Mouse (Mus musculus) MEL (cell line): ENCODE results near the gene Mrnip. TPM values are rescaled to one million over a fixed set of nuclear protein-coding genes. Genes with fewer than 3 reads are reported as not detected.

Experiments
- DNase-seq: peaks from one replicate; pipeline ENCODE4 v3.0.0; 2011; ENCODE audit warnings: low read depth, low spot score
- H3K27ac ChIP-seq: 2 replicates; pipeline ENCODE4 v1.5.1; 2012; ENCODE audit warnings: low read depth, mild to moderate bottlenecking, control low read depth, low read length, moderate library complexity; ENCODE audit not compliant: control insufficient read depth
- H3K27me3 ChIP-seq, 2 experiments: fragments of 150-350 bp in 1 of 2; sonication (generic) in 1 of 2; 2 replicates each; pipeline ENCODE4 v1.6.1; 2012; ENCODE audit warnings: low read length in 2 of 2, mild to moderate bottlenecking in 2 of 2, improper control_type of control experiment in 1 of 2, moderate library complexity in 1 of 2; ENCODE audit not compliant: insufficient read depth in 2 of 2, control insufficient read depth in 1 of 2
- H3K36me3 ChIP-seq, 2 experiments: 2 replicates each; pipeline ENCODE4 v1.6.1; 2012 to 2014; ENCODE audit warnings: low read length in 2 of 2, improper control_type of control experiment in 1 of 2, inconsistent platforms in 1 of 2, mild to moderate bottlenecking in 1 of 2; ENCODE audit not compliant: insufficient read depth in 2 of 2, control insufficient read depth in 1 of 2
- H3K4me1 ChIP-seq, 2 experiments: fragments of 150-350 bp in 1 of 2; sonication (generic) in 1 of 2; 2 replicates each; pipeline ENCODE4 v1.6.1; 2012; ENCODE audit warnings: low read length in 2 of 2, improper control_type of control experiment in 1 of 2, mild to moderate bottlenecking in 1 of 2; ENCODE audit not compliant: insufficient read depth in 2 of 2, control insufficient read depth in 1 of 2
- H3K4me3 ChIP-seq, 2 experiments: fragments of 150-350 bp in 1 of 2; sonication (generic) in 1 of 2; 2 replicates each; pipeline ENCODE4 v1.5.1; 2012; ENCODE audit warnings: low read depth in 2 of 2, low read length in 2 of 2, mild to moderate bottlenecking in 2 of 2, moderate library complexity in 2 of 2, control low read depth in 1 of 2, improper control_type of control experiment in 1 of 2; ENCODE audit not compliant: control insufficient read depth in 1 of 2, insufficient read depth in 1 of 2
- H3K79me2 ChIP-seq: 2 replicates; pipeline ENCODE4 v1.6.1; 2012; ENCODE audit warnings: mild to moderate bottlenecking, low read length, moderate library complexity; ENCODE audit not compliant: control insufficient read depth, poor library complexity, insufficient read depth
- H3K9ac ChIP-seq: 2 replicates; pipeline ENCODE4 v1.6.1; 2012; ENCODE audit warnings: low read depth, mild to moderate bottlenecking, control low read depth, low read length, moderate library complexity; ENCODE audit not compliant: control insufficient read depth, poor library complexity, severe bottlenecking
- H3K9me3 ChIP-seq: fragments of 150-350 bp; sonication (generic); replicated peaks from 2 replicates; pipeline ENCODE4 v1.6.1; 2012; ENCODE audit warnings: mild to moderate bottlenecking, low read length, improper control_type of control experiment, moderate library complexity; ENCODE audit not compliant: insufficient read depth
- BHLHE40 ChIP-seq: IDR thresholded peaks from 2 replicates; pipeline ENCODE4 v1.6.1; 2012; ENCODE audit warnings: low read depth, mild to moderate bottlenecking, inconsistent platforms, low read length, improper control_type of control experiment, borderline replicate concordance
- E2F4 ChIP-seq: IDR thresholded peaks from 2 replicates; pipeline ENCODE4 v1.6.1; 2011; ENCODE audit warnings: low read depth, low read length, improper control_type of control experiment, borderline replicate concordance
- ELF1 ChIP-seq: IDR thresholded peaks from 2 replicates; pipeline ENCODE4 v1.6.1; 2014; ENCODE audit warnings: low read depth, mild to moderate bottlenecking, inconsistent platforms, low read length, improper control_type of control experiment, moderate library complexity
- EP300 ChIP-seq, 2 experiments: IDR thresholded peaks; 2 replicates each; pipeline ENCODE4 v1.6.1; 2011; ENCODE audit warnings: improper control_type of control experiment in 2 of 2, low read length in 2 of 2, low read depth in 1 of 2, mild to moderate bottlenecking in 1 of 2
- ETS1 ChIP-seq: IDR thresholded peaks from 2 replicates; pipeline ENCODE4 v1.6.1; 2012; ENCODE audit warnings: low read depth, mild to moderate bottlenecking, inconsistent platforms, low read length, improper control_type of control experiment, moderate library complexity
- GABPA ChIP-seq: IDR thresholded peaks from 2 replicates; pipeline ENCODE4 v1.6.1; 2012; ENCODE audit warnings: low read depth, mild to moderate bottlenecking, inconsistent platforms, low read length, improper control_type of control experiment, moderate library complexity
- GATA1 ChIP-seq: IDR thresholded peaks from 2 replicates; pipeline ENCODE4 v1.6.1; 2011; ENCODE audit warnings: low read depth, low read length, improper control_type of control experiment
- HCFC1 ChIP-seq: IDR thresholded peaks from 2 replicates; pipeline ENCODE4 v1.6.1; 2012; ENCODE audit warnings: low read depth, mild to moderate bottlenecking, inconsistent platforms, low read length, improper control_type of control experiment, moderate library complexity
- KAT2A ChIP-seq: conservative IDR thresholded peaks from 2 replicates; pipeline ENCODE4 v1.6.1; 2012; ENCODE audit warnings: low read depth, low read length, improper control_type of control experiment, inconsistent platforms
- MAFK ChIP-seq: IDR thresholded peaks from 2 replicates; pipeline ENCODE4 v1.6.1; 2011; ENCODE audit warnings: low read depth, mild to moderate bottlenecking, low read length, improper control_type of control experiment, borderline replicate concordance
- MAX ChIP-seq: IDR thresholded peaks from 2 replicates; pipeline ENCODE4 v1.6.1; 2011; ENCODE audit warnings: low read length, improper control_type of control experiment
- MAZ ChIP-seq: IDR thresholded peaks from 2 replicates; pipeline ENCODE4 v1.6.1; 2012; ENCODE audit warnings: low read depth, mild to moderate bottlenecking, inconsistent platforms, low read length, improper control_type of control experiment
- MYB ChIP-seq: IDR thresholded peaks from 2 replicates; pipeline ENCODE4 v1.6.1; 2011; ENCODE audit warnings: mild to moderate bottlenecking, low read depth, low read length, improper control_type of control experiment
- MYC ChIP-seq: IDR thresholded peaks from 2 replicates; pipeline ENCODE4 v1.6.1; 2011; ENCODE audit warnings: low read depth, mild to moderate bottlenecking, low read length, improper control_type of control experiment, moderate library complexity
- NELFE ChIP-seq: IDR thresholded peaks from 2 replicates; pipeline ENCODE4 v1.6.1; 2011; ENCODE audit warnings: low read depth, low read length, improper control_type of control experiment
- NRF1 ChIP-seq: IDR thresholded peaks from 2 replicates; pipeline ENCODE4 v1.6.1; 2014; ENCODE audit warnings: low read depth, mild to moderate bottlenecking, inconsistent platforms, low read length, improper control_type of control experiment, moderate library complexity; ENCODE audit not compliant: poor library complexity, insufficient read depth, severe bottlenecking
- POLR2AphosphoS2 ChIP-seq: IDR thresholded peaks from 2 replicates; pipeline ENCODE4 v1.6.1; 2011; ENCODE audit warnings: low read length, improper control_type of control experiment
- POLR2AphosphoS5 ChIP-seq: IDR thresholded peaks from 2 replicates; pipeline ENCODE4 v1.6.1; 2012; ENCODE audit warnings: low read depth, borderline replicate concordance, mild to moderate bottlenecking, inconsistent platforms, low read length, moderate library complexity, mixed read lengths
- RAD21 ChIP-seq: IDR thresholded peaks from 2 replicates; pipeline ENCODE4 v1.6.1; 2011; ENCODE audit warnings: mild to moderate bottlenecking, low read depth, low read length, improper control_type of control experiment
- RCOR1 ChIP-seq: IDR thresholded peaks from 2 replicates; pipeline ENCODE4 v1.6.1; 2012; ENCODE audit warnings: low read depth, mild to moderate bottlenecking, inconsistent platforms, low read length, improper control_type of control experiment
- SIN3A ChIP-seq: IDR thresholded peaks from 2 replicates; pipeline ENCODE4 v1.6.1; 2012; ENCODE audit warnings: low read length, improper control_type of control experiment, inconsistent platforms
- TAL1 ChIP-seq: IDR thresholded peaks from 2 replicates; pipeline ENCODE4 v1.6.1; 2012; ENCODE audit warnings: mild to moderate bottlenecking, inconsistent platforms, low read length, moderate library complexity, mixed read lengths
- TBP ChIP-seq: IDR thresholded peaks from 2 replicates; pipeline ENCODE4 v1.8.0; 2011; ENCODE audit warnings: low read depth, low read length, improper control_type of control experiment
- TCF12 ChIP-seq: IDR thresholded peaks from 2 replicates; pipeline ENCODE4 v1.6.1; 2014; ENCODE audit warnings: low read depth, mild to moderate bottlenecking, inconsistent platforms, low read length, improper control_type of control experiment, moderate library complexity
- USF1 ChIP-seq: IDR thresholded peaks from 2 replicates; pipeline ENCODE4 v1.6.1; 2014; ENCODE audit warnings: low read depth, mild to moderate bottlenecking, inconsistent platforms, low read length, improper control_type of control experiment, moderate library complexity
- USF2 ChIP-seq, 2 experiments: IDR thresholded peaks; 2 replicates each; pipeline ENCODE4 v1.6.1; 2011 to 2012; ENCODE audit warnings: improper control_type of control experiment in 2 of 2, low read length in 2 of 2, borderline replicate concordance in 1 of 2, inconsistent platforms in 1 of 2, low read depth in 1 of 2, mild to moderate bottlenecking in 1 of 2; ENCODE audit not compliant: insufficient read depth in 1 of 2
- ZC3H11A ChIP-seq: IDR thresholded peaks from 2 replicates; pipeline ENCODE4 v1.6.1; 2012; ENCODE audit warnings: low read depth, mild to moderate bottlenecking, inconsistent platforms, low read length, improper control_type of control experiment
- ZKSCAN1 ChIP-seq: IDR thresholded peaks from 2 replicates; pipeline ENCODE4 v1.6.1; 2012; ENCODE audit warnings: low read depth, mild to moderate bottlenecking, inconsistent platforms, low read length, improper control_type of control experiment, moderate library complexity
- ZMIZ1 ChIP-seq: IDR thresholded peaks from 2 replicates; pipeline ENCODE4 v1.6.1; 2012; ENCODE audit warnings: low read depth, mild to moderate bottlenecking, inconsistent platforms, low read length, improper control_type of control experiment, moderate library complexity
- ZNF384 ChIP-seq: IDR thresholded peaks from 2 replicates; pipeline ENCODE4 v1.6.1; 2012; ENCODE audit warnings: low read depth, mild to moderate bottlenecking, inconsistent platforms, low read length, improper control_type of control experiment
- polyA plus RNA-seq, 2 experiments: library from polyadenylated mRNA; stranded (reverse) in 1 of 2; unstranded in 1 of 2; fragments of >175 nt in 1 of 2; fragments of >200 nt in 1 of 2; gene quantifications; 2 replicates each; pipeline versions ENCODE4 v1.2.1 to v1.2.4; 2012; ENCODE audit warnings: low replicate concordance in 2 of 2, low read depth in 1 of 2; ENCODE audit not compliant: insufficient read length in 2 of 2, insufficient read depth in 1 of 2, missing spikeins in 1 of 2
- total RNA-seq: library from RNA; depleted of rRNA; stranded (reverse); fragments of 300-350 nt; gene quantifications from 2 replicates; pipeline ENCODE4 v1.2.3, GENCODE M21; 2012

Mrnip gene
- total and polyA plus RNA-seq, 3 experiments, result 8.6 to 10.6 TPM; not detected in 1

DNA sequence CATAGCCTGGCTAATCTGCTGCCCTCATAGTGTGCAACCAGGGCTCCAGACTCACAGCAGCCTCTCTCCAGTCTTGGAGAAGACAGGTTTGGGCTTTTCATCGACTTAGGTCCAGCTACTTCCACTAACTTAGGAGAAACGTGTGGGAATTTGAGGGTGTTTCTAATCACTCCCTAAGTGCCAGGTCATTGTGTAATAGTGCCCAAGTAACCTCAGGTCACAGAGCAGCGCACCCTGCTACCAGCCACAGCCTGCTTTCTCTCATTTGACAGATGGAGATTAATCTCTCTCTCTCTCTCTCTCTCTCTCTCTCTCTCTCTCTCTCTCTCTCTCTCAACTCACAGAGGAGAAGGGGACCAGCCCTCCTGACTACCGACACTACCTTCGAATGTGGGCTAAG is 5.9 kb upstream of the Mrnip start:
- no peak for DNase-seq
- Histone ChIP-seq H3K27ac (no peak overlapping the region), H3K36me3 (peaks cover 2 to 3% of the 10 kb centered on the region in 2 experiments), H3K9me3 (no peaks in the 10 kb centered on the region), H3K9ac (no peak overlapping the region), H3K4me1 (no peaks in the 10 kb centered on the region; a peak in 3 of 4 replicates), H3K4me3 (no peak overlapping the region), H3K79me2 (no peaks in the 10 kb centered on the region), H3K27me3 (no peaks in the 10 kb centered on the region)
- no peak for TF ChIP-seq MAZ
- no peak for TF ChIP-seq POLR2AphosphoS5
- TF ChIP-seq EP300 (IDR thresholded peaks at IDR 0.05; ENCODE audit: low read depth in 1 of 2, low read length in 2 of 2), result no peak
- no peak for TF ChIP-seq ELF1
- TF ChIP-seq RCOR1, result no peak
- no peak for TF ChIP-seq ZC3H11A
- TF ChIP-seq POLR2AphosphoS2, result no peak

DNA sequence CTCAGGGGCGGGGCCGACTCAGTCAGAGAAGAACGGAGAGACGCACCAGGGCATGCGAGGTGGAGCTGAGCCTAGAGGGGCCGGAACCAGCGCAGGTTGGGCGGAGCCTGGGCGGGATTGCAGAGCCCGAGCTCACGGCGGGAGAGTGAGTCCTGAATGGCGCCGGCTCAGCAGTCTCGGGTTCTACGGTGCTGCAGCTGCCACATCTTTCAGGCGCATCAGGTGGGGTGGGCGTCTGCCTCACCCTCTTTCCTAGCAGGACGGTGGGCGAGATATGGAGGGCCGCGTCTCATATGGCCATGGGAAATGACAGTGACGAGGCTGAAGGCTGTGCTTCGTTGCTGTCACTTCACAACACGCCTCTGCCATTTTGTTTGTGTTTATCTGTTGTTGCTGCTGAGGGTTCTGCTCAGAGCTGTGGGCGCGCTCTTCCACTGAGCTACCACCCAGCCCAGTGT is 515 bp downstream of the Mrnip start:
- Histone ChIP-seq H3K9ac (peak overlapping the region; percentile 76), H3K4me3 (peak overlapping the region; percentile 76 to 90), H3K4me1 (peaks cover 2 to 10% of the 10 kb centered on the region in 2 experiments; a peak in 3 of 4 replicates), H3K27me3 (no peaks in the 10 kb centered on the region), H3K79me2 (no peaks in the 10 kb centered on the region; the same call in 1 of the 2 replicates), H3K9me3 (no peaks in the 10 kb centered on the region), H3K36me3 (peaks cover 0 to 8% of the 10 kb centered on the region in 2 experiments; a peak in 2 of 4 replicates), H3K27ac (peak overlapping the region; percentile 55)
- peak; percentile 100 for DNase-seq
- TF ChIP-seq SIN3A, result peak; percentile 98
- TF ChIP-seq BHLHE40, result no peak
- TF ChIP-seq NRF1, result peak; percentile 58; the same call in 1 of the 2 replicates
- no peak for TF ChIP-seq ZKSCAN1
- 0 out of 2 replicates have a peak, but pooled peaks have one; percentile 13 for TF ChIP-seq MYB
- TF ChIP-seq USF1, result peak; percentile 33; the same call in 1 of the 2 replicates
- no peak for TF ChIP-seq MYC
- peak; percentile 93 for TF ChIP-seq HCFC1
- TF ChIP-seq E2F4, result peak; percentile 93; the same call in 1 of the 2 replicates
- TF ChIP-seq GABPA, result peak; percentile 82; the same call in 1 of the 2 replicates
- TF ChIP-seq ELF1, result peak; percentile 89
- peak; percentile 50; the same call in 1 of the 2 replicates for TF ChIP-seq TBP
- TF ChIP-seq MAFK, result no peak
- TF ChIP-seq TCF12, result peak; percentile 83
- no peak for TF ChIP-seq USF2 (IDR thresholded peaks at IDR 0.05; ENCODE audit: borderline replicate concordance in 1 of 2, insufficient read depth in 1 of 2, low read depth in 1 of 2, low read length in 2 of 2)
- no peak; the same call in 1 of the 2 replicates for TF ChIP-seq ZNF384
- peak; percentile 98 for TF ChIP-seq NELFE
- TF ChIP-seq RCOR1, result no peak
- TF ChIP-seq ETS1, result peak; percentile 64
- TF ChIP-seq TAL1, result no peak
- peak; percentile 75; the same call in 1 of the 2 replicates for TF ChIP-seq MAX
- TF ChIP-seq RAD21, result no peak
- peak; percentile 13; the same call in 1 of the 2 replicates for TF ChIP-seq GATA1
- peak; percentile 95; the same call in 1 of the 2 replicates for TF ChIP-seq ZMIZ1
- peak; percentile 66; the same call in 1 of the 2 replicates for TF ChIP-seq KAT2A
- TF ChIP-seq MAZ, result peak; percentile 97
- peak; percentile 98 for TF ChIP-seq POLR2AphosphoS2
